ENCODE assay signal across 11 mouse cellular contexts in the genomic region with DNA sequence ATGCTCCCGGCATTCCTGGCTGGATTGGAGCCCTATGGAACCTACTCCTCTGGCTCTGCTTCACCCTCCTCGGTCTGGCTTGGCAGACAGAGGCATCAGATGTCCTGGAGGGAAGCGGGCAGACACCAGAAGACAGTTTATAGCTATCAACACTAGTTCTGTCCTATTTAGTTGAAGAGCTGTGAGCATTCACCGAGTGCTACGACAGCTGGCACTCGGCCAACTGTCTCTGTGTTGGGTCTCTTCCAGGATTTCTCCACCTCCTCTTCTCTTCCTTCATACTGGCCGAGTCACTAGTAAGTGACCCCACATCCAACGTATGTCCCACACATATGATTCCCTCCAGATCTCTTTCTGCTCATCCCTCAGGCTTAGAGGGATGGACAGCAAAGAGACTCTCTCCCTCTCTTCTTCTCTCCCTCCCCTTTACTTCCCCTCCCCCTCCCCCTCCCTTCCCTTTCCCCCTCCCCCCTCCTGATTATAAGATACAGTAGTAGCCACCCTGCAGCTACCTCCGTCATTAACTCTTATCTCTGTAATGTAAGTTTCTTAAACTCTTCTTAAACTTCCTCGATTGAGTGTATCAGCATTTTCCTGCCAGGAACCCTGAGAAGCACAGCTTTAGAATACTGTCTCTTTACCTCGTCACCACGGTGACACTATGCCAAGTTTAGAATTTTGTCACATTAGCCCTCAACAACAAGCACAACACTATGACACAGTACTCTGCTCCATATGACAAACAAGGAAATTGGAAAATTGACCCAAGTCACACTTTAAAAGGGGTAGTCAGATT.
DNase-seq lines count a peak whose midpoint lies in the region; ATAC-seq lines count a peak whose summit lies in the region.
"Had no signal": no experiment of that assay in that cellular context is flagged by ENCODE, and none has a peak within 500 bp of the region (broad histone marks: within the 10 kb centered on the region; RNA-seq: fewer than 3 reads in every experiment).

No protein-coding gene starts in this region.

- H3K4me2 ChIP-seq in heart, embryonic 12.5 days = peak overlapping the region; percentile 41
- H3K4me2 ChIP-seq in neural tube, embryonic 14.5 days (ENCODE audit: low read depth, low read length) = no peak overlapping the region
- H3K4me2 ChIP-seq: embryonic facial prominence, embryonic 15.5 days; neural tube, embryonic 12.5 days had no signal

- H3K9ac ChIP-seq in heart, embryonic 12.5 days = no peak overlapping the region
- no peak overlapping the region for H3K9ac ChIP-seq in neural tube, embryonic 14.5 days (replicated peaks; ENCODE audit: low read depth, low read length)
- H3K9ac ChIP-seq: embryonic facial prominence, embryonic 15.5 days; neural tube, embryonic 12.5 days had no signal

- H3K4me3 ChIP-seq in heart, embryonic 12.5 days = no peak overlapping the region
- H3K4me3 ChIP-seq in heart, embryonic 10.5 days = no peak overlapping the region
- no peak overlapping the region for H3K4me3 ChIP-seq in neural tube, embryonic 14.5 days (ENCODE audit: low read depth, low read length)
- H3K4me3 ChIP-seq: embryonic facial prominence, embryonic 15.5 days; neural tube, embryonic 12.5 days had no signal

- no peaks in the 10 kb centered on the region for H3K27me3 ChIP-seq in heart, embryonic 12.5 days (replicated peaks)
- no peaks in the 10 kb centered on the region for H3K27me3 ChIP-seq in heart, embryonic 10.5 days (ENCODE audit: insufficient read depth, poor library complexity, severe bottlenecking)
- no peaks in the 10 kb centered on the region for H3K27me3 ChIP-seq in neural tube, embryonic 14.5 days (ENCODE audit: control insufficient read depth, insufficient read depth, low read length)
- H3K27me3 ChIP-seq: embryonic facial prominence, embryonic 15.5 days; neural tube, embryonic 12.5 days; Patski had no signal

- DNase-seq in heart, embryonic 10.5 days (ENCODE audit: low spot score) = no peak
- no peak for DNase-seq in neural tube, embryonic 10.5 days (ENCODE audit: extremely low spot score, low spot score)
- DNase-seq in fat pad, adult 2 months (ENCODE audit: extremely low read depth, low read depth, low spot score) = peak; percentile 33
- DNase-seq in lung, postnatal 10 days = peak; percentile 25
- DNase-seq in T-cell, adult 2 months (ENCODE audit: low spot score) = no peak
- DNase-seq in embryo, embryonic 11 days = no peak

- H3K36me3 ChIP-seq in heart, embryonic 12.5 days = no peaks in the 10 kb centered on the region
- H3K36me3 ChIP-seq in heart, embryonic 10.5 days = no peaks in the 10 kb centered on the region
- no peaks in the 10 kb centered on the region for H3K36me3 ChIP-seq in neural tube, embryonic 14.5 days (ENCODE audit: control insufficient read depth, insufficient read depth, low read length)
- H3K36me3 ChIP-seq: embryonic facial prominence, embryonic 15.5 days; neural tube, embryonic 12.5 days had no signal

- 30% methylated on average over 12 of the region's 12 CpGs for WGBS in heart, embryonic 12.5 days
- 46% methylated on average over 12 of the region's 12 CpGs for WGBS in heart, embryonic 10.5 days
- WGBS in neural tube, embryonic 14.5 days = 71% methylated on average over 12 of the region's 12 CpGs

- H3K9me3 ChIP-seq in heart, embryonic 12.5 days (replicated peaks) = no peaks in the 10 kb centered on the region
- H3K9me3 ChIP-seq in heart, embryonic 10.5 days = no peaks in the 10 kb centered on the region
- no peaks in the 10 kb centered on the region for H3K9me3 ChIP-seq in neural tube, embryonic 14.5 days (ENCODE audit: control insufficient read depth, low read length)
- H3K9me3 ChIP-seq: embryonic facial prominence, embryonic 15.5 days; neural tube, embryonic 12.5 days had no signal

- H3K27ac ChIP-seq in heart, embryonic 12.5 days (ENCODE audit: poor library complexity, severe bottlenecking) = no peak overlapping the region
- no peak overlapping the region for H3K27ac ChIP-seq in heart, embryonic 10.5 days
- H3K27ac ChIP-seq in neural tube, embryonic 14.5 days (ENCODE audit: low read depth, low read length) = no peak overlapping the region
- H3K27ac ChIP-seq: embryonic facial prominence, embryonic 15.5 days; neural tube, embryonic 12.5 days had no signal

- peaks cover 25% of the 10 kb centered on the region for H3K4me1 ChIP-seq in heart, embryonic 12.5 days (replicated peaks)
- H3K4me1 ChIP-seq in heart, embryonic 10.5 days = peaks cover 12% of the 10 kb centered on the region
- no peaks in the 10 kb centered on the region for H3K4me1 ChIP-seq in neural tube, embryonic 14.5 days (ENCODE audit: control insufficient read depth, insufficient read depth, low read length)
- H3K4me1 ChIP-seq: embryonic facial prominence, embryonic 15.5 days; neural tube, embryonic 12.5 days had no signal

- ATAC-seq in heart, embryonic 12.5 days (ENCODE audit: insufficient number of reproducible peaks, low FRiP score) = peak; percentile 64; the same call in 1 of the 2 replicates
- peak; percentile 44; the same call in 1 of the 2 replicates for ATAC-seq in neural tube, embryonic 14.5 days (ENCODE audit: low read depth)
- ATAC-seq: Patski had no signal

Comparison
In these comparisons a context has a peak if more than half of its experiments do, and no peak if none do; other contexts are left out.
1. DNase-seq: peak in fat pad, adult 2 months (single experiment) and lung, postnatal 10 days (single experiment); none in heart, embryonic 10.5 days (single experiment), neural tube, embryonic 10.5 days (single experiment), T-cell, adult 2 months (single experiment) and embryo, embryonic 11 days (single experiment).